23 mouse cellular contexts compared by ENCODE assay signal in the genomic region with DNA sequence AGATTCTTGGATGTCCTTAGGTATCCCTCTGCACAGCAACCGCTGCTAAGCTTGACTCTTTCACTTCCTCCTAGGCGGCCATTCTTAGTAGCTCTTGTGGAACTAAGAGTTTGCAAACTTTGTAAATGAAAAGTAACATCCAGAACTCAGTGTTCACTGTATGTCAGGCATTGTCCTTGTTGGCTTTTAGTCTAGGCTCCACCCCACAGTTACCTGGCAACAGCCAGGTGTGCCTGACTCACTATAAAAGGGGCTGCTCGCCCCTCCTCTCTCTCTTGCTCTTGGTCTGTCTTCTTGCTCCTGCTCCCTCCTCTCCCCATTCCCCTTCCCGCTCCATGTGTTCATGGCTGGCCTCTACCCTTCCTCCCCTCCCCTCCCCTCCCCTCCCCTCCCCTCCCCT. TPM values are rescaled to one million over a fixed set of nuclear protein-coding genes. Genes with fewer than 3 reads are reported as not detected.
A peak's percentile ranks its signal among the peaks of the same experiment; 100 is the strongest.
DNase-seq lines count a peak whose midpoint lies in the region; ATAC-seq and TF ChIP-seq lines count a peak whose summit lies in the region.
"Had no signal": no experiment of that assay in that cellular context is flagged by ENCODE, and none has a peak within 500 bp of the region (broad histone marks: within the 10 kb centered on the region; RNA-seq: fewer than 3 reads in every experiment).

No protein-coding gene starts in this region.

- no peaks in the 10 kb centered on the region for H3K27me3 ChIP-seq in CH12.LX (replicated peaks)
- H3K27me3 ChIP-seq: embryonic facial prominence, embryonic 13.5 days; forebrain, embryonic 12.5 days; heart, embryonic 13.5 days had no signal

- TF ChIP-seq CTCF in CH12.LX (conservative IDR thresholded peaks at IDR 0.05 in 1 of 2, IDR thresholded peaks at IDR 0.05 in 1 of 2; ENCODE audit: low read depth in 2 of 2, low read length in 2 of 2), result no peak

- H3K27ac ChIP-seq in CH12.LX (ENCODE audit: insufficient read depth, low read depth) (no peak overlapping the region), ES-E14 (ENCODE audit: insufficient read depth, low read depth, low read length, poor library complexity, severe bottlenecking) (no peak overlapping the region)
- H3K27ac ChIP-seq: embryonic facial prominence, embryonic 13.5 days; forebrain, embryonic 12.5 days; gastrocnemius, adult 2 months; heart, embryonic 13.5 days had no signal

- H3K4me3 ChIP-seq in CH12.LX (replicated peaks in 1 of 3; ENCODE audit: low read depth in 2 of 3, low read length in 2 of 3, poor library complexity in 1 of 3), result no peak overlapping the region
- no peak overlapping the region for H3K4me3 ChIP-seq in ES-E14 (ENCODE audit: insufficient read depth in 1 of 2, low read depth in 1 of 2, low read length in 2 of 2, poor library complexity in 1 of 2, severe bottlenecking in 1 of 2)
- H3K4me3 ChIP-seq: embryonic facial prominence, embryonic 13.5 days; forebrain, embryonic 12.5 days; gastrocnemius, adult 2 months; heart, embryonic 13.5 days had no signal

- peak; percentile 41; the same call in 1 of the 2 replicates for TF ChIP-seq EP300 in CH12.LX (IDR thresholded peaks at IDR 0.05; ENCODE audit: low read length)

- TF ChIP-seq RAD21 in CH12.LX (IDR thresholded peaks at IDR 0.05; ENCODE audit: low read depth, low read length), result no peak

- no peaks in the 10 kb centered on the region for H3K79me2 ChIP-seq in CH12.LX (replicated peaks; ENCODE audit: control insufficient read depth, extremely low read depth, insufficient read depth, poor library complexity, severe bottlenecking)

- peak; percentile 35 for ATAC-seq in granulocyte monocyte progenitor cell, adult 5-6 weeks (replicated peaks; ENCODE audit: poor library complexity, severe bottlenecking)
- no peak for ATAC-seq in megakaryocyte progenitor cell, adult 5-6 weeks (replicated peaks; ENCODE audit: poor library complexity)
- ATAC-seq: activated CD4-positive, CD25-positive, alpha-beta regulatory T cell, adult 4 months; forebrain, postnatal 0 days; hindbrain, embryonic 16.5 days; inflammation-experienced regulatory T-cells, adult 6 months had no signal

- H3K4me2 ChIP-seq in CH12.LX (ENCODE audit: insufficient read depth, low read depth, poor library complexity, severe bottlenecking), result no peak overlapping the region
- H3K4me2 ChIP-seq: embryonic facial prominence, embryonic 13.5 days; forebrain, embryonic 12.5 days; heart, embryonic 13.5 days had no signal

- in situ Hi-C loops in CH12.LX (cut with MboI; ENCODE audit: low pct_ligation_motif_present, low pct_unique_long_range_greater_than_20kb, low sequenced_read_pairs), result no loop called here
- in situ Hi-C loops in ES-E14 (cut with MboI; ENCODE audit: low sequenced_read_pairs in 2 of 2, unreplicated experiment in 2 of 2), result no loop called here

- H3K9ac ChIP-seq in CH12.LX (ENCODE audit: insufficient read depth, low read depth), result no peak overlapping the region
- no peak overlapping the region for H3K9ac ChIP-seq in ES-E14 (ENCODE audit: insufficient read depth, low read depth, low read length, poor library complexity, severe bottlenecking)
- H3K9ac ChIP-seq: embryonic facial prominence, embryonic 13.5 days; forebrain, embryonic 12.5 days; forebrain, postnatal 0 days; heart, embryonic 13.5 days had no signal

- no peak for TF ChIP-seq POLR2A in CH12.LX (IDR thresholded peaks at IDR 0.05; ENCODE audit: low read depth, low read length)

- H3K4me1 ChIP-seq in CH12.LX (ENCODE audit: control insufficient read depth in 1 of 2, insufficient read depth in 2 of 2) (peaks cover 0 to 25% of the 10 kb centered on the region in 2 experiments; a peak in 2 of 4 replicates), ES-E14 (ENCODE audit: control insufficient read depth in 2 of 2, insufficient read depth in 2 of 2, low read length in 2 of 2, poor library complexity in 1 of 2) (peaks cover 5 to 8% of the 10 kb centered on the region in 2 experiments; a peak in 3 of 4 replicates)
- H3K4me1 ChIP-seq: embryonic facial prominence, embryonic 13.5 days; forebrain, embryonic 12.5 days had no signal

- H3K36me3 ChIP-seq in CH12.LX (replicated peaks in 1 of 2; ENCODE audit: control insufficient read depth in 1 of 2, insufficient read depth in 1 of 2, low read length in 1 of 2) (peaks cover 26 to 81% of the 10 kb centered on the region in 2 experiments), ES-E14 (ENCODE audit: control insufficient read depth, insufficient read depth, low read length, poor library complexity, severe bottlenecking) (peaks cover 11% of the 10 kb centered on the region)

- H3K9me3 ChIP-seq in CH12.LX (replicated peaks; ENCODE audit: low read length) (no peaks in the 10 kb centered on the region), ES-E14 (ENCODE audit: control insufficient read depth, insufficient read depth, low read depth, low read length) (no peaks in the 10 kb centered on the region)
- H3K9me3 ChIP-seq: embryonic facial prominence, embryonic 13.5 days; forebrain, embryonic 12.5 days; heart, embryonic 13.5 days had no signal

- dilution Hi-C loops in CH12.LX (cut with MboI; ENCODE audit: extremely low pct_ligation_motif_present, extremely low pct_unique_long_range_greater_than_20kb, low sequenced_read_pairs), result no loop called here

- DNase-seq in CH12.LX (ENCODE audit: extremely low read depth) (peak; percentile 31), ES-E14 (ENCODE audit: low read depth, low spot score) (peak; percentile 20)
- no peak for DNase-seq in spleen, adult 12 weeks (ENCODE audit: low spot score)
- no peak for DNase-seq in layer of hippocampus, postnatal 10 days (ENCODE audit: low spot score in 2 of 2)
- DNase-seq: cerebellum, adult 11-12 months; cerebellum, adult 9-10 months; cerebellum, postnatal 25 days; forebrain, postnatal 0 days; gastrocnemius, postnatal 25 days; heart, adult 11 months; heart, postnatal 36 days had no signal

TF ChIP-seq in CH12.LX, 34 proteins besides CTCF, POLR2A, EP300 and RAD21:
- no peak for TF ChIP-seq PAX5 (IDR thresholded peaks at IDR 0.05; ENCODE audit: low read length)
- peak; percentile 44; the same call in 1 of the 2 replicates for TF ChIP-seq IRF4 (IDR thresholded peaks at IDR 0.05; ENCODE audit: low read depth, low read length)

TF ChIP-seq in ES-E14, 5 proteins besides CTCF, POLR2A, EP300 and RAD21:
- TF ChIP-seq CHD2 (IDR thresholded peaks at IDR 0.05; ENCODE audit: low read depth, low read length) (no peak), MAFK (IDR thresholded peaks at IDR 0.05; ENCODE audit: insufficient read depth, low read depth, low read length) (no peak), ZC3H11A (IDR thresholded peaks at IDR 0.05; ENCODE audit: borderline replicate concordance, low read depth, low read length) (no peak), ZNF384 (IDR thresholded peaks at IDR 0.05; ENCODE audit: low read depth, low read length) (no peak), HCFC1 (IDR thresholded peaks at IDR 0.05; ENCODE audit: borderline replicate concordance, insufficient read depth, low read length) (no peak)

RNA-seq across cellular contexts. Expression of gene Ptar1, which starts 11.9 kb away (rescaled TPM):
- 7.1 and 7.9 TPM in 2 replicates for total RNA-seq in CH12.LX (2012; rRNA removed)
- 10.4 and 11.9 TPM in 2 replicates for total RNA-seq in CH12.LX (2014; rRNA removed)
- polyA plus RNA-seq in CH12.LX (2012; ENCODE audit: insufficient read length, low read depth), result 5.6 and 7.5 TPM in 2 replicates
- 18.2 and 19.1 TPM in 2 replicates for total RNA-seq in ES-E14 (2012; rRNA removed)
- total RNA-seq in granulocyte monocyte progenitor cell, adult 5-6 weeks (2014; fragmentation: Nextera tagmentation), result 7.0 and 12.3 TPM in 2 replicates
- 13.3 and 14.9 TPM in 2 replicates for total RNA-seq in granulocyte monocyte progenitor cell, adult 5-6 weeks (2017)
- total RNA-seq in megakaryocyte progenitor cell, adult 5-6 weeks (2015), result 11.6 and 15.5 TPM in 2 replicates
- total RNA-seq in megakaryocyte progenitor cell, adult 5-6 weeks (2017), result 11.0 and 13.6 TPM in 2 replicates
- 10 to 100 TPM; 41.9 to 47.8 TPM for total RNA-seq in layer of hippocampus, postnatal 10 days (2021)

RNA-seq across cellular contexts. Expression of gene 1700028P14Rik, which starts 46.5 kb away (rescaled TPM):
- total RNA-seq in CH12.LX (2012; rRNA removed) (not detected in 2 replicates), CH12.LX (2014; rRNA removed) (not detected in 2 replicates), ES-E14 (2012; rRNA removed) (not detected in 2 replicates)
- not detected in 2 replicates for polyA plus RNA-seq in CH12.LX (2012; ENCODE audit: insufficient read length, low read depth)
- total RNA-seq in granulocyte monocyte progenitor cell, adult 5-6 weeks (2014; fragmentation: Nextera tagmentation), result not detected in 2 replicates
- total RNA-seq in granulocyte monocyte progenitor cell, adult 5-6 weeks (2017), result not detected in 2 replicates
- total RNA-seq in megakaryocyte progenitor cell, adult 5-6 weeks (2015), result not detected in 2 replicates
- not detected in 2 replicates for total RNA-seq in megakaryocyte progenitor cell, adult 5-6 weeks (2017)
- total RNA-seq in layer of hippocampus, postnatal 10 days (2021), result 1 to 10 TPM; 4.1 to 4.8 TPM
- total RNA-seq: adrenal gland, adult 18-20 months; adrenal gland, postnatal 14 days; gastrocnemius, adult 2 months; gastrocnemius, postnatal 25 days; heart, postnatal 36 days had no signal
- polyA plus RNA-seq: activated CD4-positive, CD25-positive, alpha-beta regulatory T cell, adult 4 months; embryonic facial prominence, embryonic 13.5 days; heart, embryonic 13.5 days; heart, postnatal 0 days; inflammation-experienced regulatory T-cells, adult 6 months had no signal

RNA-seq across cellular contexts. Expression of gene Apba1, which starts 59.6 kb away (rescaled TPM):
- total RNA-seq in CH12.LX (2012; rRNA removed) (0.08 and 0.21 TPM in 2 replicates), CH12.LX (2014; rRNA removed) (0.09 and 0.19 TPM in 2 replicates), ES-E14 (2012; rRNA removed) (0.16 and 0.22 TPM in 2 replicates)
- polyA plus RNA-seq in CH12.LX (2012; ENCODE audit: insufficient read length, low read depth), result 0.24 and 0.25 TPM in 2 replicates
- total RNA-seq in granulocyte monocyte progenitor cell, adult 5-6 weeks (2014; fragmentation: Nextera tagmentation), result 12.0 and 12.4 TPM in 2 replicates
- 10.3 and 13.6 TPM in 2 replicates for total RNA-seq in granulocyte monocyte progenitor cell, adult 5-6 weeks (2017)
- 7.8 and 15.1 TPM in 2 replicates for total RNA-seq in megakaryocyte progenitor cell, adult 5-6 weeks (2015)
- 8.7 and 11.2 TPM in 2 replicates for total RNA-seq in megakaryocyte progenitor cell, adult 5-6 weeks (2017)
- 100 to 1,000 TPM; 214 to 218 TPM for total RNA-seq in layer of hippocampus, postnatal 10 days (2021)
- polyA plus RNA-seq: activated CD4-positive, CD25-positive, alpha-beta regulatory T cell, adult 4 months had no signal

Comparison
In these comparisons a context has a peak if more than half of its experiments do, and no peak if none do; other contexts are left out.
1. DNase-seq: peak in CH12.LX (single experiment) and ES-E14 (single experiment); none in spleen, adult 12 weeks (single experiment) and layer of hippocampus, postnatal 10 days (0 of 2).
2. RNA of gene Apba1, which starts 59.6 kb away (total RNA-seq): 214 to 218 TPM in layer of hippocampus, postnatal 10 days; 10.3 to 13.6 TPM in granulocyte monocyte progenitor cell, adult 5-6 weeks, 7.8 to 15.1 TPM in megakaryocyte progenitor cell, adult 5-6 weeks, 0.16 to 0.22 TPM in ES-E14 and 0.08 to 0.21 TPM in CH12.LX; every median in the first group is over 10 times any median in the second.